Mouse (Mus musculus) left cerebral cortex, postnatal 10 days (tissue): ENCODE measurements at regions not wholly inside any gene's neighbourhood (a gene's known extent, or its start where the extent isn't known, plus 50 kb on each side); places are given as distances from the start of the nearest gene placed in this dataset.

ENCODE experiments used
- DNase-seq, 2 experiments: peaks; one replicate each; pipeline ENCODE4 v3.0.0; 2021 to 2022; ENCODE audit warnings: low spot score in 2 of 2, mixed read lengths in 1 of 2; ENCODE audit errors: extremely low spot score in 1 of 2
- intact Hi-C: fragments of 180-260 bp; cut with DNase I; formaldehyde crosslinking; loops from one replicate; pipeline ENCODE4 v1.15.1; 2025

- no peak for DNase-seq
- intact Hi-C loops: no loop called here
Observed at GRCm38 (mm10) chr7:70300516-70300915, 66.0 kb downstream of the Nr2f2 start.

- intact Hi-C loops: no loop called here
- DNase-seq: no peak
Observed at GRCm38 (mm10) chr7:70291431-70291830, 75.1 kb downstream of the Nr2f2 start.

- DNase-seq: no peak
- intact Hi-C loops: no loop called here
Observed at GRCm38 (mm10) chr7:70290733-70291320, 75.7 kb downstream of the Nr2f2 start.

- no peak for DNase-seq
- intact Hi-C loops: no loop called here
Observed at GRCm38 (mm10) chr7:70290277-70290676, 76.3 kb downstream of the Nr2f2 start.

GRCm38 (mm10) chr7:70288621-70289020 lies 77.9 kb downstream of the Nr2f2 start:
- intact Hi-C loops: loop anchor here (5.0 kb wide), 2 partner anchors 44 to 121 kb away; no protein-coding TSS in a partner anchor

GRCm38 (mm10) chr7:70287891-70288421 lies 78.6 kb downstream of the Nr2f2 start:
- DNase-seq: no peak
- intact Hi-C loops: loop anchor here (5.0 kb wide), 2 partner anchors 44 to 121 kb away; no protein-coding TSS in a partner anchor

More at GRCm38 (mm10) chr7:70288621-70289020, 77.9 kb downstream of the Nr2f2 start:
- DNase-seq: no peak

- no peak for DNase-seq
- intact Hi-C loops: loop anchor here (5.0 kb wide), 2 partner anchors 45 to 120 kb away; no protein-coding TSS in a partner anchor
Observed at GRCm38 (mm10) chr7:70286836-70287355, 79.6 kb downstream of the Nr2f2 start.

- DNase-seq: no peak
- intact Hi-C loops: loop anchor here (5.0 kb wide), 2 partner anchors 47 to 118 kb away; no protein-coding TSS in a partner anchor
Observed at GRCm38 (mm10) chr7:70285344-70285743, 81.2 kb downstream of the Nr2f2 start.

- intact Hi-C loops: no loop called here
- no peak for DNase-seq
Observed at GRCm38 (mm10) chr7:70283836-70284235, 82.7 kb downstream of the Nr2f2 start.

- DNase-seq: no peak
- intact Hi-C loops: no loop called here
Observed at GRCm38 (mm10) chr7:70283166-70283565, 83.4 kb downstream of the Nr2f2 start.

- intact Hi-C loops: no loop called here
- no peak for DNase-seq
Observed at GRCm38 (mm10) chr7:70281891-70282515, 84.5 kb downstream of the Nr2f2 start.

GRCm38 (mm10) chr7:70281381-70281750 lies 85.2 kb downstream of the Nr2f2 start:
- no peak for DNase-seq
- intact Hi-C loops: no loop called here

- intact Hi-C loops: no loop called here
- no peak for DNase-seq
Observed at GRCm38 (mm10) chr7:70280643-70281380, 85.7 kb downstream of the Nr2f2 start.

GRCm38 (mm10) chr7:70279927-70280642 lies 86.5 kb downstream of the Nr2f2 start:
- no peak for DNase-seq
- intact Hi-C loops: no loop called here

GRCm38 (mm10) chr7:70279101-70279500 lies 87.4 kb downstream of the Nr2f2 start:
- no peak for DNase-seq
- intact Hi-C loops: no loop called here

- intact Hi-C loops: no loop called here
- no peak for DNase-seq
Observed at GRCm38 (mm10) chr7:70276078-70276477, 90.5 kb downstream of the Nr2f2 start.

- intact Hi-C loops: no loop called here
- no peak for DNase-seq
Observed at GRCm38 (mm10) chr7:70274312-70274711, 92.2 kb downstream of the Nr2f2 start.

GRCm38 (mm10) chr7:70267075-70267474 lies 99.5 kb downstream of the Nr2f2 start:
- DNase-seq: peak in 1 of 2 experiments; percentile 50
- intact Hi-C loops: no loop called here

GRCm38 (mm10) chr7:70256806-70257205 lies 109.7 kb downstream of the Nr2f2 start:
- DNase-seq: no peak
- intact Hi-C loops: no loop called here
